Comparison of ENCODE assay signal across 9 mouse cellular contexts in genomic region chr2:32689420-32689819, GRCm38 (mm10). TPM values are rescaled to one million over a fixed set of nuclear protein-coding genes. Genes with fewer than 3 reads are reported as not detected.
DNase-seq lines count a peak whose midpoint lies in the region; ATAC-seq and TF ChIP-seq lines count a peak whose summit lies in the region.
"Had no signal": no experiment of that assay in that cellular context is flagged by ENCODE, and none has a peak within 500 bp of the region (broad histone marks: within the 10 kb centered on the region; RNA-seq: fewer than 3 reads in every experiment).

No protein-coding gene starts in this region.

- H3K4me1 ChIP-seq in liver, embryonic 12.5 days: peaks cover 47% of the 10 kb centered on the region
- peaks cover 4% of the 10 kb centered on the region for H3K4me1 ChIP-seq in intestine, postnatal 0 days (replicated peaks; ENCODE audit: control insufficient read depth, insufficient read depth, low read length)
- H3K4me1 ChIP-seq in limb, embryonic 11.5 days (ENCODE audit: control insufficient read depth, insufficient read depth, low read length): peaks cover 3% of the 10 kb centered on the region; the same call in 1 of the 2 replicates
- H3K4me1 ChIP-seq in thymus, adult 2 months (replicated peaks; ENCODE audit: control insufficient read depth, insufficient read depth, low read length): peaks cover 23% of the 10 kb centered on the region

- H3K36me3 ChIP-seq in liver, embryonic 12.5 days: peaks cover 60% of the 10 kb centered on the region
- H3K36me3 ChIP-seq in intestine, postnatal 0 days (ENCODE audit: control insufficient read depth, insufficient read depth): peaks cover 38% of the 10 kb centered on the region; the same call in 1 of the 2 replicates
- H3K36me3 ChIP-seq in limb, embryonic 11.5 days (ENCODE audit: control insufficient read depth, insufficient read depth, low read length): peaks cover 20% of the 10 kb centered on the region
- H3K36me3 ChIP-seq in thymus, adult 2 months (ENCODE audit: control insufficient read depth, insufficient read depth, low read length): no peaks in the 10 kb centered on the region

- H3K27ac ChIP-seq in liver, embryonic 12.5 days: no peak overlapping the region
- no peak overlapping the region for H3K27ac ChIP-seq in intestine, postnatal 0 days (ENCODE audit: low read depth, low read length)
- H3K27ac ChIP-seq in limb, embryonic 11.5 days (replicated peaks; ENCODE audit: low read depth, low read length): no peak overlapping the region
- H3K27ac ChIP-seq in thymus, adult 2 months (ENCODE audit: control insufficient read depth, insufficient read depth, low read length): no peak overlapping the region

- H3K4me3 ChIP-seq in liver, embryonic 12.5 days: no peak overlapping the region
- H3K4me3 ChIP-seq in intestine, postnatal 0 days (ENCODE audit: low read depth, low read length): no peak overlapping the region
- no peak overlapping the region for H3K4me3 ChIP-seq in limb, embryonic 11.5 days (ENCODE audit: low read depth, low read length)
- no peak overlapping the region for H3K4me3 ChIP-seq in thymus, adult 2 months (ENCODE audit: control insufficient read depth, insufficient read depth, low read length)
- H3K4me3 ChIP-seq: erythroblast, embryonic 14.5 days had no signal

- 33% methylated on average over 5 of the region's 5 CpGs for WGBS in liver, embryonic 12.5 days (ENCODE audit: insufficient replicate concordance)
- WGBS in intestine, postnatal 0 days: 25% methylated on average over 5 of the region's 5 CpGs
- WGBS in limb, embryonic 11.5 days: 31% methylated on average over 5 of the region's 5 CpGs
- 31% methylated on average over 5 of the region's 5 CpGs for WGBS in thymus, adult 2 months

- DNase-seq in liver: peak; percentile 89
- peak; percentile 78 to 88 for DNase-seq in frontal cortex, postnatal 10 days (ENCODE audit: low spot score in 2 of 2)
- DNase-seq in limb, embryonic 11.5 days (ENCODE audit: low spot score): peak; percentile 94
- DNase-seq in ovary, adult 18-20 months (ENCODE audit: low spot score): peak; percentile 71
- DNase-seq in thymus, adult 2 months: peak; percentile 89

- no peak for TF ChIP-seq POLR2A in thymus, adult 2 months (IDR thresholded peaks at IDR 0.05; ENCODE audit: control insufficient read depth, extremely low read depth, insufficient read depth, low read length, poor library complexity)

- no peak overlapping the region for H3K4me2 ChIP-seq in liver, embryonic 12.5 days
- no peak overlapping the region for H3K4me2 ChIP-seq in intestine, postnatal 0 days (replicated peaks; ENCODE audit: low read depth)
- H3K4me2 ChIP-seq in limb, embryonic 11.5 days (ENCODE audit: low read depth, severe bottlenecking): no peak overlapping the region

- H3K9ac ChIP-seq in liver, embryonic 12.5 days: no peak overlapping the region
- H3K9ac ChIP-seq in intestine, postnatal 0 days (ENCODE audit: low read depth, low read length): no peak overlapping the region
- no peak overlapping the region for H3K9ac ChIP-seq in limb, embryonic 11.5 days (ENCODE audit: low read length)

- H3K27me3 ChIP-seq in liver, embryonic 12.5 days (replicated peaks): no peaks in the 10 kb centered on the region
- H3K27me3 ChIP-seq in intestine, postnatal 0 days (replicated peaks; ENCODE audit: control insufficient read depth, insufficient read depth, low read length): no peaks in the 10 kb centered on the region
- no peaks in the 10 kb centered on the region for H3K27me3 ChIP-seq in limb, embryonic 11.5 days (ENCODE audit: control insufficient read depth, insufficient read depth, low read length)
- H3K27me3 ChIP-seq in thymus, adult 2 months (ENCODE audit: control insufficient read depth, insufficient read depth, low read length): no peaks in the 10 kb centered on the region

- H3K9me3 ChIP-seq in liver, embryonic 12.5 days (replicated peaks): no peaks in the 10 kb centered on the region
- no peaks in the 10 kb centered on the region for H3K9me3 ChIP-seq in intestine, postnatal 0 days (ENCODE audit: control insufficient read depth)
- H3K9me3 ChIP-seq in limb, embryonic 11.5 days (ENCODE audit: control insufficient read depth, low read length): no peaks in the 10 kb centered on the region

- no peak for ATAC-seq in liver, embryonic 12.5 days
- ATAC-seq in cerebellum, adult (ENCODE audit: insufficient number of reproducible peaks, low FRiP score, low TSS enrichment): peak; percentile 37; the same call in 1 of the 2 replicates
- ATAC-seq in intestine, postnatal 0 days: peak; percentile 18; the same call in 1 of the 2 replicates
- ATAC-seq in limb, embryonic 11.5 days (ENCODE audit: insufficient number of reproducible peaks, low FRiP score, low TSS enrichment, low read depth): no peak

- TF ChIP-seq CTCF in intestine, postnatal 0 days (IDR thresholded peaks at IDR 0.05; ENCODE audit: low read depth): peak; percentile 100
- TF ChIP-seq CTCF in thymus, adult 2 months (IDR thresholded peaks at IDR 0.05; ENCODE audit: borderline replicate concordance, control insufficient read depth, extremely low read depth, insufficient read depth, low read length, poor library complexity): peak; percentile 97

RNA-seq across cellular contexts. Expression of gene Fpgs, which starts 14.5 kb away (rescaled TPM):
- polyA plus RNA-seq in liver, embryonic 12.5 days (2016; fragmentation: Nextera tagmentation; extraction: Ambion mirVana): 32.8 and 35.8 TPM in 2 replicates
- 12.4 and 15.2 TPM in 2 replicates for polyA plus RNA-seq in intestine, postnatal 0 days (2015; fragmentation: Nextera tagmentation; extraction: Ambion mirVana)
- polyA plus RNA-seq in limb, embryonic 11.5 days (2014; fragmentation: Nextera tagmentation; extraction: Ambion mirVana): 22.1 and 23.2 TPM in 2 replicates
- polyA plus RNA-seq in thymus, adult 2 months (2012; rRNA removed): 61.8 and 65.7 TPM in 2 replicates

RNA-seq across cellular contexts. Expression of gene Cdk9, which starts 23.5 kb away (rescaled TPM):
- 85.3 and 86.1 TPM in 2 replicates for polyA plus RNA-seq in liver, embryonic 12.5 days (2016; fragmentation: Nextera tagmentation; extraction: Ambion mirVana)
- 54.0 and 62.2 TPM in 2 replicates for polyA plus RNA-seq in intestine, postnatal 0 days (2015; fragmentation: Nextera tagmentation; extraction: Ambion mirVana)
- polyA plus RNA-seq in limb, embryonic 11.5 days (2014; fragmentation: Nextera tagmentation; extraction: Ambion mirVana): 98.3 and 101 TPM in 2 replicates
- polyA plus RNA-seq in thymus, adult 2 months (2012; rRNA removed): 220 and 239 TPM in 2 replicates

RNA-seq across cellular contexts. Expression of gene Sh2d3c, which starts 31.4 kb away (rescaled TPM):
- 9.7 and 10.1 TPM in 2 replicates for polyA plus RNA-seq in liver, embryonic 12.5 days (2016; fragmentation: Nextera tagmentation; extraction: Ambion mirVana)
- 11.2 and 11.7 TPM in 2 replicates for polyA plus RNA-seq in intestine, postnatal 0 days (2015; fragmentation: Nextera tagmentation; extraction: Ambion mirVana)
- 12.2 and 13.1 TPM in 2 replicates for polyA plus RNA-seq in limb, embryonic 11.5 days (2014; fragmentation: Nextera tagmentation; extraction: Ambion mirVana)
- polyA plus RNA-seq in thymus, adult 2 months (2012; rRNA removed): 104 and 106 TPM in 2 replicates

RNA-seq across cellular contexts. Expression of gene Eng, which starts 43.0 kb away (rescaled TPM):
- 32.4 and 35.4 TPM in 2 replicates for polyA plus RNA-seq in liver, embryonic 12.5 days (2016; fragmentation: Nextera tagmentation; extraction: Ambion mirVana)
- polyA plus RNA-seq in intestine, postnatal 0 days (2015; fragmentation: Nextera tagmentation; extraction: Ambion mirVana): 32.2 and 34.1 TPM in 2 replicates
- 19.3 TPM in 2 replicates for polyA plus RNA-seq in limb, embryonic 11.5 days (2014; fragmentation: Nextera tagmentation; extraction: Ambion mirVana)
- polyA plus RNA-seq in thymus, adult 2 months (2012; rRNA removed): 62.1 and 66.1 TPM in 2 replicates

RNA-seq across cellular contexts. Expression of gene 6330409D20Rik, which starts 51.4 kb away (rescaled TPM):
- polyA plus RNA-seq in liver, embryonic 12.5 days (2016; fragmentation: Nextera tagmentation; extraction: Ambion mirVana): not detected in 2 replicates
- polyA plus RNA-seq in intestine, postnatal 0 days (2015; fragmentation: Nextera tagmentation; extraction: Ambion mirVana): 0.18 TPM in 2 replicates
- polyA plus RNA-seq in limb, embryonic 11.5 days (2014; fragmentation: Nextera tagmentation; extraction: Ambion mirVana): 0.13 TPM in 1 of 2 replicates, not detected in the other
- polyA plus RNA-seq in thymus, adult 2 months (2012; rRNA removed): 0.20 and 0.27 TPM in 2 replicates
- polyA plus RNA-seq: erythroblast, embryonic 14.5 days had no signal

Comparison
In these comparisons a context has a peak if more than half of its experiments do, and no peak if none do; other contexts are left out.
1. ATAC-seq: peak in cerebellum, adult (single experiment) and intestine, postnatal 0 days (single experiment); none in liver, embryonic 12.5 days (single experiment) and limb, embryonic 11.5 days (single experiment).
2. Peak in every context shown above with its lines, with median percentiles within 50 percentile points of each other: DNase-seq.